Mouse (Mus musculus): ENCODE data around the gene Tmf1. TPM values are rescaled to one million over a fixed set of nuclear protein-coding genes. Genes with fewer than 3 reads are reported as not detected.

The Tmf1 gene
- total and polyA plus RNA-seq, 3 experiments = 12.7 to 26.4 (median 22.3) TPM

GRCm38 (mm10) chr6:97209751-97210150, 30.8 kb upstream of the Tmf1 start:
- Histone ChIP-seq H3K4me3 (replicated peaks in 1 of 3; ENCODE audit: low read depth in 2 of 3, low read length in 2 of 3, poor library complexity in 1 of 3) (peak overlapping the region in 1 of 3 experiments; percentile 30), H3K27ac (ENCODE audit: insufficient read depth, low read depth) (peak overlapping the region; percentile 86), H3K36me3 (replicated peaks in 1 of 2; ENCODE audit: control insufficient read depth in 1 of 2, insufficient read depth in 1 of 2, low read length in 1 of 2) (peaks cover 4 to 14% of the 10 kb centered on the region in 2 experiments), H3K27me3 (replicated peaks) (no peaks in the 10 kb centered on the region), H3K9me3 (replicated peaks; ENCODE audit: low read length) (peaks cover 4% of the 10 kb centered on the region), H3K9ac (ENCODE audit: insufficient read depth, low read depth) (peak overlapping the region; percentile 78), H3K79me2 (replicated peaks; ENCODE audit: control insufficient read depth, extremely low read depth, insufficient read depth, poor library complexity, severe bottlenecking) (peaks cover 30% of the 10 kb centered on the region), H3K4me1 (ENCODE audit: control insufficient read depth in 1 of 2, insufficient read depth in 2 of 2) (peaks cover 9 to 64% of the 10 kb centered on the region in 2 experiments; a peak in 3 of 4 replicates), H3K4me2 (ENCODE audit: insufficient read depth, low read depth, poor library complexity, severe bottlenecking) (peak overlapping the region; percentile 83)
- TF ChIP-seq ETS1 (conservative IDR thresholded peaks at IDR 0.05; ENCODE audit: low read depth, low read length) (no peak), RCOR1 (conservative IDR thresholded peaks at IDR 0.05; ENCODE audit: low read depth, low read length) (no peak), MYC (IDR thresholded peaks at IDR 0.05; ENCODE audit: low read depth, low read length) (no peak), CTCF (conservative IDR thresholded peaks at IDR 0.05 in 1 of 2, IDR thresholded peaks at IDR 0.05 in 1 of 2; ENCODE audit: low read depth in 2 of 2, low read length in 2 of 2) (no peak), JUN (IDR thresholded peaks at IDR 0.05; ENCODE audit: insufficient read depth, low read depth, low read length) (no peak), IRF4 (IDR thresholded peaks at IDR 0.05; ENCODE audit: low read depth, low read length) (no peak), CHD2 (IDR thresholded peaks at IDR 0.05; ENCODE audit: low read length) (no peak), MXI1 (IDR thresholded peaks at IDR 0.05; ENCODE audit: low read depth, low read length) (no peak), USF2 (conservative IDR thresholded peaks at IDR 0.05; ENCODE audit: low read depth, low read length) (no peak), ZNF384 (IDR thresholded peaks at IDR 0.05; ENCODE audit: low read depth, low read length) (no peak), NRF1 (IDR thresholded peaks at IDR 0.05; ENCODE audit: low read depth, low read length) (no peak), HCFC1 (IDR thresholded peaks at IDR 0.05; ENCODE audit: low read depth, low read length) (no peak), TCF12 (IDR thresholded peaks at IDR 0.05; ENCODE audit: low read depth, low read length) (no peak), MEF2A (IDR thresholded peaks at IDR 0.05; ENCODE audit: borderline replicate concordance, low read depth, low read length) (no peak), SIN3A (IDR thresholded peaks at IDR 0.05; ENCODE audit: low read length) (no peak), POLR2A (IDR thresholded peaks at IDR 0.05; ENCODE audit: low read depth, low read length) (no peak), ELF1 (IDR thresholded peaks at IDR 0.05; ENCODE audit: low read depth, low read length) (no peak)
- DNase-seq (ENCODE audit: extremely low read depth) = no peak
- in situ Hi-C loops (cut with MboI; ENCODE audit: low pct_ligation_motif_present, low pct_unique_long_range_greater_than_20kb, low sequenced_read_pairs) (loop anchor here (25.0 kb wide), 1 partner anchor 628 kb away; no protein-coding TSS in a partner anchor), dilution Hi-C loops (cut with MboI; ENCODE audit: extremely low pct_ligation_motif_present, extremely low pct_unique_long_range_greater_than_20kb, low sequenced_read_pairs) (no loop called here)

- H3K27me3 ChIP-seq (replicated peaks) = no peaks in the 10 kb centered on the region
- no peak overlapping the region for H3K4me3 ChIP-seq (replicated peaks in 1 of 3; ENCODE audit: low read depth in 2 of 3, low read length in 2 of 3, poor library complexity in 1 of 3)
- peak; percentile 65 for DNase-seq (ENCODE audit: extremely low read depth)
- dilution Hi-C loops (cut with MboI; ENCODE audit: extremely low pct_ligation_motif_present, extremely low pct_unique_long_range_greater_than_20kb, low sequenced_read_pairs) (no loop called here), in situ Hi-C loops (cut with MboI; ENCODE audit: low pct_ligation_motif_present, low pct_unique_long_range_greater_than_20kb, low sequenced_read_pairs) (loop anchor here (25.0 kb wide), 1 partner anchor 628 kb away; no protein-coding TSS in a partner anchor)
- H3K9ac ChIP-seq (ENCODE audit: insufficient read depth, low read depth) = no peak overlapping the region
- H3K4me2 ChIP-seq (ENCODE audit: insufficient read depth, low read depth, poor library complexity, severe bottlenecking) = peak overlapping the region; percentile 83; the same call in 1 of the 2 replicates
- H3K36me3 ChIP-seq (replicated peaks in 1 of 2; ENCODE audit: control insufficient read depth in 1 of 2, insufficient read depth in 1 of 2, low read length in 1 of 2) = peaks cover 0 to 9% of the 10 kb centered on the region in 2 experiments
- H3K9me3 ChIP-seq (replicated peaks; ENCODE audit: low read length) = no peaks in the 10 kb centered on the region
- H3K4me1 ChIP-seq (ENCODE audit: control insufficient read depth in 1 of 2, insufficient read depth in 2 of 2) = peaks cover 9 to 59% of the 10 kb centered on the region in 2 experiments; a peak in 3 of 4 replicates
- H3K79me2 ChIP-seq (replicated peaks; ENCODE audit: control insufficient read depth, extremely low read depth, insufficient read depth, poor library complexity, severe bottlenecking) = peaks cover 32% of the 10 kb centered on the region
- H3K27ac ChIP-seq (ENCODE audit: insufficient read depth, low read depth) = no peak overlapping the region
- no peak for TF ChIP-seq JUND (conservative IDR thresholded peaks at IDR 0.05; ENCODE audit: low read depth, low read length)
- TF ChIP-seq EP300 (IDR thresholded peaks at IDR 0.05; ENCODE audit: low read length) = no peak
- TF ChIP-seq CHD1 (IDR thresholded peaks at IDR 0.05; ENCODE audit: low read depth, low read length) = no peak
- TF ChIP-seq KAT2A (IDR thresholded peaks at IDR 0.05; ENCODE audit: insufficient replicate concordance, low read length) = no peak
- peak; percentile 62 for TF ChIP-seq RAD21 (IDR thresholded peaks at IDR 0.05; ENCODE audit: low read depth, low read length)
- no peak for TF ChIP-seq GABPA (IDR thresholded peaks at IDR 0.05; ENCODE audit: insufficient replicate concordance, low read depth, low read length)
- no peak for TF ChIP-seq TCF12 (IDR thresholded peaks at IDR 0.05; ENCODE audit: low read depth, low read length)
- no peak for TF ChIP-seq JUN (IDR thresholded peaks at IDR 0.05; ENCODE audit: insufficient read depth, low read depth, low read length)
- peak; percentile 89 for TF ChIP-seq MYC (IDR thresholded peaks at IDR 0.05; ENCODE audit: low read depth, low read length)
- no peak; the same call in 1 of the 2 replicates for TF ChIP-seq MXI1 (IDR thresholded peaks at IDR 0.05; ENCODE audit: low read depth, low read length)
- no peak for TF ChIP-seq E2F4 (IDR thresholded peaks at IDR 0.05; ENCODE audit: insufficient replicate concordance, low read depth, low read length)
- TF ChIP-seq POLR2AphosphoS2 (IDR thresholded peaks at IDR 0.05; ENCODE audit: low read depth, low read length) = no peak
- no peak for TF ChIP-seq PAX5 (IDR thresholded peaks at IDR 0.05; ENCODE audit: low read length)
- no peak for TF ChIP-seq NELFE (IDR thresholded peaks at IDR 0.05; ENCODE audit: low read depth, low read length)
- no peak for TF ChIP-seq CHD2 (IDR thresholded peaks at IDR 0.05; ENCODE audit: low read length)
- no peak for TF ChIP-seq ETS1 (conservative IDR thresholded peaks at IDR 0.05; ENCODE audit: low read depth, low read length)
- peak in 1 of 2 experiments; percentile 60; a peak in 2 of 4 replicates for TF ChIP-seq CTCF (conservative IDR thresholded peaks at IDR 0.05 in 1 of 2, IDR thresholded peaks at IDR 0.05 in 1 of 2; ENCODE audit: low read depth in 2 of 2, low read length in 2 of 2)
- no peak for TF ChIP-seq POLR2A (IDR thresholded peaks at IDR 0.05; ENCODE audit: low read depth, low read length)
- TF ChIP-seq USF2 (conservative IDR thresholded peaks at IDR 0.05; ENCODE audit: low read depth, low read length) = no peak
- TF ChIP-seq ZNF384 (IDR thresholded peaks at IDR 0.05; ENCODE audit: low read depth, low read length) = no peak
- TF ChIP-seq BHLHE40 (IDR thresholded peaks at IDR 0.05; ENCODE audit: low read depth, low read length) = no peak
- TF ChIP-seq MAFK (IDR thresholded peaks at IDR 0.05; ENCODE audit: insufficient replicate concordance, low read length) = no peak
- no peak; the same call in 1 of the 2 replicates for TF ChIP-seq IRF4 (IDR thresholded peaks at IDR 0.05; ENCODE audit: low read depth, low read length)
- TF ChIP-seq SIN3A (IDR thresholded peaks at IDR 0.05; ENCODE audit: low read length) = no peak
- TF ChIP-seq SMC3 (IDR thresholded peaks at IDR 0.05; ENCODE audit: low read depth, low read length) = peak; percentile 6; the same call in 1 of the 2 replicates
These were observed 30.3 kb upstream of the Tmf1 start for GRCm38 (mm10) chr6:97209201-97209600.

Measured in CH12.LX (cell line).